Mouse (Mus musculus): ENCODE measurements around the gene Ctr9.
A peak's percentile ranks its signal among the peaks of the same experiment; 100 is the strongest.

Ctr9 gene

DNA sequence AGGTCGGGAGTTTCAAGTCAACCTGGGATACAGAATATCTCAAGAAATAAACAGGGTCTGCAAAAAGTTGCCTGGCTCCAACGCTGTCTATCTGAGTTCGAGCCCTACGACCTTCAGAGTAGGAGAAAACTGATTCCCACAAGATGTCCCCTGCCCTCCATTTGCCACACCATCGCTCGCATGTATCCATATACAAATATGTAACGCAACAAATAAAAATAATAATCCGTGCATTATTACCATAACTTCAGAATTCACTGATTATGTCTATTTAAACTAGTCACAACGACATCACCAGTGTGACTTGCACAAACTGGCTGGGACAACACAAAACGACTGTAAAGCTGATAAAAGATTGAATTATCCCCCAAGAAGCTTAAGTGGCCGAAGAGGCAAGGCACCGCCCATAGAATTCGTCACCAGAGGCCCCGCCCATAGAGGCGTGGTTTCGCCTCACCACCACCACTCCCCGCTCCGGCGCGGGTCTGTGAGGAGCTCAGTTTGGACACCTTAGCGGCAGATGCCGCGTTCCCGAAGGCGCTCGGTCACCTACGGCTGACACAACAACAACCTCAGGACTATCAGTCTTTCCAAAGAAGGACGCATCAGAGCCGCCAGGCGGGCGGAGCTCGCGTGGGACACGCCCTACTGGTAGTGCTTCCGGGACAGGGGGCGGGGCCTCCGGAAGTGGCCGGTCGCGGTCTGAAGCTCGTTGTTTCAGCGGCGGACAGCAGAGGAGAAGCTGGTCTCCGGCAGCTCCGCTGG, at the start of gene Ctr9:
Ctr9 (plus strand) TSS at position 671 of the 765 bp plus-strand sequence.
- DNase-seq = peak; percentile 94

DNA sequence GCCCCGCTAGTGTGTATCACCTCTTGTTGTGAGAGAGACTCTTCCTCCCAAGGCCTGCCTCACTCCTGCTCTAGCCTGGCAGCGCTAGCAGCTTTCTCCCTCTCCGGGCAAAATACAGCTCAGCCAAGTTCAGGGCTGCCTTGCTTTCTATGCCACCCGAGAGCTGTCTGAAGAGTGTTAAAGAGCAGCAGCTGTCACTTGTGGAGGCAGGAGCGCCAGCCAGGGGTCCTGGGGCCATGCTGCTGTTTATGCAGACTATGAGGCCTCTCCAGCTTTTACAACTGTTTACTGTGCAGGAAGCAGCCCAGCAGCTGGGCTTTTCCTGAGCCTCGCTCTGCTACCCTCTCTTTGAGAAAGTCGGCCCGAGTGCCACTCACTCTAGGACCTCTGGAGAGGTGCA, 47.7 kb upstream of the Ctr9 start:
- no peak for DNase-seq

DNA sequence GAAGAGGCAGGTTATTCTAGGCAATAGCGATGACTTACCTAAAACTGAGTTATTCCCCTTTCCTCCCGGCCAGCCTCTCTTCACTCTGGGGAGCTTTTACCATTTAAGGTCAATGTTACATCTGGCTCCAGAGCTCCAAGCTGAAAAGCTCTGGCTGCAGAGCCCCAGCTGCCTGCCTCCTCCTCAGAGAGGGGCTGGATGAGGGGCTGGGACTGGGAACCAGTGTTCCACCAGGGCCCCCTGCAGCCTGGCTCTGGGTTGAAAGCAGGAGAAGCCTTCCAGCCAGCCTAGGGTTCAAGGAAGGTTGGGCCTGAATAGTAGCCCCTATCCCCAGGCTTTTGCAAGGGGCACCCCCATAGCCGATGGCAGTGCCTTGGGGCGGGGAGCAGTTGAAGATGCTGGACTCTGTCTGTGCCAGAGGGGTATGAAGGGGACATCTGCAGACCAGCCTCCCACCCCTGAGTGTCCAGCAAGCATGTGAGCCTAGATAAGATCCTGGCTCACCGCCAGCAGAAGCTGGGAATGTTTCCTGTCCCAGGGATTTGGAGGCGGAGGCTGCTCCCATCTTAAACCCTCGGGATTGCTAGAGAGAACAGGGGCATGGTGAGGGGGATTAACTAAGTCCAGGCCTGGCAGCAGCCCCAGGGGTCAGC, 46.6 kb upstream of the Ctr9 start, which contains the start of gene Mrvi1:
Mrvi1 (minus strand) TSS at position 409 of the 653 bp plus-strand sequence.
- peak in 1 of 2 experiments; percentile 5 for DNase-seq

DNA sequence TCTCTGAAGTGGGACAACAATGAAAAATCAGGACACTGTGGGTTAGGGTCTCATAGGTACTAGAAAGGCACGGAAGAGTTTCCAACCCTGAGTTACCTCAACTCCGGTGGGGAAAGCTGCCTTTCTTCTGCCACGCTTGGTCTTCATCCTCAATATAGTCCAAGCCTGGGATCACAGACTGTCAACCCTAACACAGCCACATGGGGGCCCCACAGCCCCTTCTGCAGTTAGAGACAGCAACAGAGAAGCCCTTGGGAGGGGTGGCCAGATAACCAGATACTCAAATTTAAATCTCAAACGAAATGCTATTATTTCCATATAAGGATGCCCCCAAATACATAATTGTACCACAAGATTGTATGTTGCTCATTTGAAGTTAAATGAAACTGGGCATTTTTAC, 46.0 kb upstream of the Ctr9 start:
- DNase-seq = peak in 1 of 2 experiments; percentile 5

DNA sequence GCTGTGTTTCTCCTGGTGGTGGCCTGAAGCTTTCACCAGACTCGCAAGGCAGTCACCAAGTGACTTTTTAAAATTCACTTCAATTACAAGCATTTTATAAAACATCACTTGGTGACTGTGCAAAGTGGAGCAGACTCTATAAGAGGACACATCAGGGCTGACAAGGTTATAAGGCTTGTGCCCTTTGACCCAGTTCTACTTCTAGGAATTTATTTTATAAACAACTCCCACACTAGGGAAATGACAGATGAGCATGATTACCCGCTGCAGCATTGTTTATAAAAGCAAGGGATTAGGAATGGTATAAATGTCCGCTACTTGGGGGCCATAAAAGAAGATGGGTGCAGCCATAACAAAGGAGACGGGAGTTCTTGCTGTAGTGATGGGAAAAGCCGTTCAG, 45.1 kb upstream of the Ctr9 start:
- DNase-seq = no peak

DNA sequence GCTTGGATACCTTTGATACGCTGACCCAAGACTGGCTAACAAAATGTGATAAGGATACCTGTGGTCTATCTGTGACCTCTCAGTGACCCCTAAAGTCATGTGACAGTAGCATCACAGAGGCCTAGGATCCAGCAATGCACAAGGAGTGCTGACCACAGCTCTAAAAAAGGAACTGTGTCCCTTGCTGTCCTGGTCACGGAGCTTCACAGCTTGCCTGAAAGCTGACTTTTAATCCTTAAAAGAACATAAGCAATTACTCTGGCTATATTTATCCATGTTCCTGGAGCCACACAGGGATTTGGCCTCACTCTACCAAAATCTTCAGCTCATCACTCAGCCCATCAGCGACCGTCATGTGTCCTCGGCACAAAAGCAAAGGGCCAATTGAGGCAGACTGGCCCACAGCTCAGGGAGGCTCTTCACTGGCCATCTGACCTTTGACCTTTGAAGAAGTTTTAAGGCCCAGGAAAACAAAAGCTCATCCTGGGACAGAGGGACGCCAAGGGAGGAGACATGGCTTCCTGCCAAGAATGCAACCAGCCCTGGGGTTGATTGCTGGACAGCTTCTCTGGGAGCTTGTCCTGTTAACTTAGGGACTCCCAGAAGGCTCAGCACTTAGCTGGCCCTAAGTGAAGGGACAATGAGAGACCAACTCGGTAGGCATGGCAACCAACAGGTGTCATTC, 43.0 kb upstream of the Ctr9 start:
- no peak for DNase-seq

DNA sequence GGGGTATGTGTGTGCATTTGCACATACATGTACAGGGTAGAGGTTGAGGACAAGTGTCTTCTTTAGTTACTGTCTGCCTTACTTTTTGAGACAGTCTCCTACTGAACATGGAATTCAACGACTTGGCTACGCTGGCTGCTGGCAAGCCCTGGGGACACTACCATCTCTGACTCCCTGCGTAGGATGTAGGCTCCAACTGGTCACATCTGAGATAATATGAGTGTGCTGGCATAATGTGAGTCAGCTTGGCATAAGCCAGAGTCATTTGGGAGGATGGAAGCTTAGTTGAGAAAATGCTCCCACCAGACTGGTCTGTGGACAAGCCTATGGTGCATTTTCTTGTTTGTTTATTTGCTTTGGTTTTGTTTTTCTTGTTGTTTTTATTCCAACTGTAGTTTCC, 40.7 kb upstream of the Ctr9 start:
- no peak for DNase-seq

DNA sequence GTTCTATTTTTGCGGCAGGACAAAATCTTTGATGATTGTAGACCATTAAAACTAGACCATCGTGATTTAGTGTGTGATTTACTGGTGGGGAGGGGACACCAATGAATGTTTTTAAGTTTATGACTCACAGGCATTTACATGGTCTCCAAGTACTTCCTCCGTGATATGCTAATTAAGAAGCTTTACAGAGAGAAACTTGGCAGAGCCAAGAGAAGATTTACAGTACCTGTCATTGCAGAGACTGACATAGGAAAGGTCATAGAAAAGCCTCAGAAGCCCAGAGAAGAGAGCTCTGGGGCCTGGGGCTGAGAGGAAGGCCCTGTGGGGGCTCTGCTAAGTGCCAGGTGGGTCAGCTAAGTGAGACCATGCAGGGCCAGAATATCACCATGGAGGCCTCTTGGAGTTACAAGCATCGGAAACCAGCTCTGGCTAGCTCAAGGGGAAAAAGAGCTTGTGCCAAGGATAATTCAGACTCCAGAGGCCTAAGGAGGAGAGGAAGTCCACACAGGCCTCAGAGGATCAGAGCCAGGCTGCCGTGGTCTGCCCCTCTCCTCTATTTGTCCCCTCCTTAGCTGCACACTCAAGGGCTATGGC, 39.4 kb upstream of the Ctr9 start:
- no peak for DNase-seq

DNA sequence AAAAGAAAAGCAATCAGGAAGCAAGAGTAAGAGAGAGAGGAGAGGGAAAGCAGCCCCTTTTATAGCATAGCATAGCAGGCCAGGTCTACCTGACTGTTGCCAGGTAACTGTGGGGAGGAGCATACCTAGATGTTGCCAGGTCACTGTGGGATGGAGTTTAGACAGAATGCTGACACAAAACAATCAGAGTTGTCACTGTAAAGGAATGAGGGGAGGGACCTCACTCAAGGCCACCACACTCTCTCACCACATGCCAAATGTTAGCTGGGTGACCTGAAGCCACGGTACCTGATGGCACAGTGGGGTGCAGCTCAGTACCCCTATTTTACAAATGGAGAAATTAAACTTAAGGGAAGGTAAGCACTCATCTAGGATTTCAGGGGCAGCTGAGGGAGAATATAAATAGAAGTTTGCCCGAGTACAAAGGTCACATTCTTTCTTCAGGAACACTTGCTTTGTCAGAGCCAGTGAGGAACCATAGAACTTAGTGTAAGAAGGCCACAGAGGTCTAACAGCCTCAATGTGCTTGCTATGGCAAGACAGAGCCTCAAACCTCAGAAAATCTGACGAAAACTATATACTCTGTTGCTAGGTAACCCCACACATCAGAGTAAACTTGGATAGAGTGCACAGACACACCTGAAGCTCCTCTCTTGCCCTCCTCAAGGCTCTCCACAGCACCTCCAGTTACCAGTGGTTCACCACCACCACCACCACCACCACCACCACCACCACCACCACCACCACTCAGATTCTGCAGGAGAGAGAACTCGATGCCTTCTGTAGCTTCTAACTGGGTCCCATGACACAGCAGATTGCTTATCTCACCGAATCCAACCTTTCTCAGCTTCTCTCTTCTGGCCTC, 38.2 kb upstream of the Ctr9 start:
- no peak for DNase-seq

DNA sequence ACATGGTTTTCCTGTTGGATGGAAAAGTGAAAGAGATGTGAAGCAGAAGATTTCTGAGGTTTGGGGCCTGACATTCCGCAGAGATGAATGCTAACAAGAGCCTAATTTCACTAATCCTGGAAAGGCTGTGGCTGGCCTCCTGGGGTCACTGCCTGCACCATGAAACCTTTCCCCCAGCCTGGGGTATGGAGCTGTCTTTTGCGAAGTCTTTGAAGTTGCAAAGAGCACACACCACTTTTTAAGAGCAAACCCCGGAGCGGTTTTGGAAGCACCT, 37.6 kb upstream of the Ctr9 start:
- DNase-seq = no peak

DNA sequence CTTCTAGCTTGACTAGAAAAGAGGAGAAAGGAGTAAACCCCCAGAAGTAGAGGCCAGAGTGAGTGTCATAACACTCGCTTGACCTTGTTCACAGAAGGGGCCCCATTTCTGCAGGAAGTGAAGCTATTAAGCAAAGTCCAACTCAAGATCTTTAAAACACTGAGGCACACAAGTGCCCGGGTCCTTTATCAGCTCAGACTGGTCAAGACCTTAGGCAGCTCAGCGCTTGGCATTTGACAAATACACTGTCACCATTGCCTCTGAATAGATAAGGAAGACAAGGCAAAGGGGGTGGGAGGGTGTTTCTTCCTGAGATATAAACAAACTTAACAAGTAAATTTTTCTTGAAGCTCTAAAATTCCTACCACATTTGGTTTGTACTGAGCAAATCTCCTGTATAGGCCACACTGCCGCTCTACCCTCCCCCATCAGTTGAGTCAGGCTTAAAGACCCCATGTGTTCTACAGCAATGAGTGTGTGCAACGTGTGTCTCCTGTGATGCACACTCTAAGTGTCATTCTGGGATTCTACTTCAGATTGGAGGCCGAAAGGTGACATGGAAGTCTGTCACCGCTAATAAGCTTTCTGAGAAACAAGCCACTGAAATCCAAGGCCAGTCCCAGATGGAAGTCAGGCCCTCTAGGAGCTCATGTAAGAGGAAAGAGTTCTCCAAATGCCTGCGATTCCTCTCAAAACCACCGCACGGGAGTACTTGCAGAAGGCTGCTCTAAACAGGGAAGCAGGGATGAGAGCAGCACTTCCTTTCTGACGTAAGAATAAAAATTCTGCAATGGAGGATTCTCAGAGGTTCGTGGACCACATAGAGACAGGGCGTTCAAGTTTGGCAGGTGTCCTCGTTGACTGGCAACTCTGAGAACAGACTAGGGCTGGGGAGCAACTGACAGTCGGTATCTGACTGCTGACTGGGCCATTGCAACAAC, 29.6 kb upstream of the Ctr9 start:
- DNase-seq = no peak

DNA sequence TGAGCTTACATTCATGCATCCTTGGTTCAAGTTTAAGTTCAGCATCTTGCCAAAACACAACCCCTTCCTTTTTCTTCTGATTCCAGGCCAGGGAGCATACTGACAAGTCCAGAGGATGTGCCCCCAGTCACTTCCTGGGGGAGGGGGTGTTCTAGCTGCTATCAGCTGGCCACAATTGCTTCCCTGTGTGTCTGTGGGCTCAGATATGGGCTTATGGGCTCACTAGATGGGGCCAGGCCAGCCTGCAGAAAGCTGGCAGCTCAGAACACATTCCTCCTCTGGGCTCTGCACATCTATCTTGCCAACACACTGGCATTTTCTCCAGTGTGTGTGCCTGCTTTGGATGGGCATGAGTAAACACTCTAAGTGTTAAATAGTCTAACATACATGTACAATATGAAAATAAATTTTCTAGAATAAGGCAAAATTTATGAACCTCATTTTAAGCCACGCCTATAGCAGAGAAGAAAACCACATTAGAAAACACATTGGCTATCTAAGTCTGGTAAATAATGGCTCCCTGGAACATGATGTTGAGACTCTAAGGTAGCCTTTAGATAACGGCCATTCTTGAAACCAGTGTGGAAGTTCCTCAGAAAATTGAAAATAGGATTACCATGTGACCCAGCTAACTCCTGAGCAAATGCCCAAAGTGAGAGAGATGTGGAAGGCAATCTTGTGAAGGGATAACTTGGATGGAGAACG, 24.5 kb upstream of the Ctr9 start:
- no peak for DNase-seq

DNA sequence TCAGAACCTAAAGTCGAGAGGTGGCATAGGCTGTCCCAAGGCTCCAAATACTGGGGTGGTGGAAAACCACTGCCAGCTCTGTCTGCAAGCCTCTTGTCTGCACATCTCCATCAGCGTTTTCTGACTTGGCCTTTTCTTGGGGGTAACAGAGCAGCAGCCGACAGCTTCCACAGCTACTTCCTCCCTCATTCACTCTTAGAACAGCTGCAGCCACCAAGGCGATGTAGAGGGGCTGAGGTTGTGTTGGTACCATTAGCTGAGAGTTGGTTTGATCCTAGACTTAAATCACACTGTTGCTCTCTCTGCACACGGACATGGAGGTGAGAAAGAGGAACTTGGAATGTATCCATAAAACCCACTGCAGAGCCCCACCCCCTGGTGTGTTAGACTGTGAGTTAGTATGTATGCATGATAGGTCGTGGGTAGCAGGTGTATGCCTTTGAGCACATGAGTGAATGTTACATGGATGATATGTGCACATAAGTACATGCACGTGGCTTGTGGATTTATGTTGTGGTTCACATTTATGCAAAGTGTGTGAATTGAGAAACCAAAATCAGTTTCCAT, 14.6 kb upstream of the Ctr9 start:
- DNase-seq = no peak

DNA sequence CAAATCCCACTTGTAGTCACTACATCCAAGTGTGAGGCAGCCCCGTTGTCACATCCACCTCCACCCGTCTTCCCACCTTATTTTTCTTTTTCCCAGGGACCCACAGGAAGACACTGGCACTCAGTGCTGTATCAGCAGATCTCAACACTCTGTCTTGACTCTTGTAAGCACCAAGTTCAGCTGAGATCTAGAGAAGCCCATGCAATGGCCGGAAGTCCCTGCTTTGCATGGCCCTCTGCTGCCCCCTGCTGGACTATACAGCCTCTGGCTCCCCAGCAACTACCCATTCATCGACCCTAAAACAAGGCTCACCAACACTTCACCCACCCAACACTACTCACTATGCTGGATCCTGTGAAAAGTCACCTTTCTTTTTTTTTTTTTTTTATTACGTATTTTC, 13.9 kb upstream of the Ctr9 start:
- DNase-seq = peak; percentile 64 to 66

DNA sequence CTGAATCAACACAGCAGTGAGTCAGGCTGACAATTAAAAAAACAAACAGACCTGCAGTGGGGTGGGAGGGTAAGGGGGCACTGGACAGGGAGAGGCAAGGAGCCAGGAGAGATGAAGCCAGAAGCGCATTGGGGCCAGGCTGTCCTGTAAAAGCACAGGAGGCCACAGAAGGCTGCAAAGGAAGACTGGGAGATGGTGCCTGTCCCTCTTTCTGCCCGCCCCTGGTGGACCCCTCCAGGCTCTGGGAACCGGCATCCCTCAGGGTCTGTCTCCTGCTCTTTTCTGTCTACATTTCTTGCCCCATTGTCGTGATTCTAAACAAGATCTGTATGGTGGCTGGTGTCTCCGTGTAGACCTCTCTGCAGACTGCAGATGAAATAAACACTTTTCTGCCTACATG, 13.0 kb upstream of the Ctr9 start:
- no peak for DNase-seq

DNA sequence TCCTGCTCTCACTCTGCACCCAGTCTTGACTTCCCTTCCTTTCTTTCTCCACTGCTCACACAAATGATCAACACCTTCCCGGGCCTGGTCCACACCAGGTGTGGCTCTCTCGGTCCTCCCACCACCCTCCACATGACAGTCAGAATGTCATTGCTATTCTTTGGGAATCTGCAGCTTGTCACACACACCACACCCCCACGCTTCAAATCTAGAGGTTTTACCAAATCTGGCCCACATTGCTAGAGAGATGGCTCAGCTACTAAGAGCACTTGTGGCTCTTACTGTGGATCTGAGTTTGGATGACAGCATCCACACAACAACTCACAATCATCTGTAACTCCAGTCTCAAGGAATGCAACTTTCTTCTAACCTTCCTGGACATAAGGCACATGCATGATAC, 11.8 kb upstream of the Ctr9 start:
- no peak for DNase-seq

DNA sequence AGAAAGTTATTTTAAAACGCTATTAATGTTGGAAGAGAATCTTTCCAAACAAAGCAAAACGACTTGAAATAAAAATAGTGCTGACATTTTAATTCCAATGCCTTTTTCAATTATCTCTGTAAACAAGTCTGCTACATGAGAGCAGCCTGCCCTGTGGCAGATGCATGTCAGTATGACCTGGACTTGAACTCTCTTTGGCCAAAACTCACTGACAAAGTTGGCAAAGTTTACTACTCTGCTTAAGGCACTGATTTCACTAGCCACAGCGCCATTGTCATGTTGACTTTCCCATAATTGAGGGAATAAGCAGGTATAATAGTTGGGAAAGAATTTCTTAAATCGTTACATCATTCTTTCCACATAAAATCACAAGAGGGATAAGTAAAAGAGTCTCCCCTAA, 7.9 kb upstream of the Ctr9 start:
- DNase-seq = no peak

DNA sequence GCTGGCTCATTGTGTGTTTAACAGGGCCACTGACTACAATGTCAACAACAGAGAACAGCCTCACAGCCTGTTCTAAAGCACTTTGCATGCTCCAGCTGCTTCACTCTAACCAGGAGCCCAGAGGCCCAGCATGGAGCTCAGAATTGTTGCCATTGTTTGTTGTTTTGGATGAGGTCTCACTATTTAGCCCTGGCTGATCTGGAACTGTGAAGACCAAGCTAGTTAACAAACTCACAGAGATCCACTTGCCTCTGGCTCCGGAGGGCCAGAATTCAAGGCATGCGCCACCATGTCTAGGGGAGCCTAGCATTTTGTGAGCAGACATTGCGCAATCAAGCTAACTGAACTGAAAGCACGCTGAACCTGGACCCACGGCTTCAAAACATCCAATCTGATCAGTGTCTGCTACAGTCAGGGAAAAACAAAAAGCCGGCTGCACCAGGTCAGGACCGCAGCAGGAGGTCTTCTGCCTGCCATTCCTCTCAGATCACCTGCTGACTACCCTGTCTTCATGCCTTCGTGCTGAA, 4.6 kb upstream of the Ctr9 start:
- peak in 1 of 2 experiments; percentile 8 for DNase-seq

DNA sequence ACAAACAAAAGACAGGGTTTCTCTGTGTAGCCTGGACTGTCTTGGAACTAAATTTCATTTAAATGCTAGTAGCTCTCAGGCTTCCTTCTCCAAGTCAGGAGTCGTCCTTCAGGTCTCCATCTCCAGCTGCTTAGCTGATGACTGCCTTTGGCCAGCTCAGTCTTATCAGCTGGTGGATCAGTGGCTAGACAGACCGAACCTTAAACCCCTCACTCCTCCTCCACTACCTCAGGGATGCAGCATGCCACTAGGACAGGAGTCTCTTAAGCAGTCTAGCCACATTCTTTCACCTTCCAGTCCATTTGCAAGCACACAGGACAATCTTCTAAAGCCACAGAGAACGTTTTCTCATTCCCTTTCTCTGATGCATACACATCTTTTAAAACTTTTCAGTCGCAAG, 3.8 kb upstream of the Ctr9 start:
- DNase-seq = no peak

DNA sequence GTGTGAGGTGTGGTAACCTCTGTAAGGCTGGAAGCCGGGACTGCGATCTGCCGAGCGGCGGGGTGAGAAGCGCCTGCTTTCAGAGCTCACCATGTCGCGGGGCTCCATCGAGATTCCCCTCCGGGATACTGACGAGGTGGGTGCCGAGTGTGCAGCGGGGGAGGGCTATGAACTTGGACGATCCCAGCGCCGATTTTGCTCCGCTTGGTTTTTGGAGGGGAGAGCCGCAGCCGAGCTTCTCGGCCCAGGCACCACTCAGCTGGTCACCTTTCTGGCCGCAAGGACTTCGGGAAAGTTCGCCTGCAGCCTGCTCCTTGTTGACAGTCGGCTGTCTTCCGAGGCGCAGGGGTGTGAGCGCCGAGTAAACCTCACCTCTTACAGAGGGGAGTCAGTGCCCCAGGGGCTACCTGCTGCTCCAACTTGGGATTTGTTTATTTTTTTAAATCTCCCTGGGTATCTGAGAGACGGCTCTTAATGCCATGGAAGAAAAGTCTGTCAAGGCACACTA, 349 bp downstream of the Ctr9 start:
- no peak for DNase-seq
